In genomic region chr7:13053501-13053900, GRCm38 (mm10) we compare ENCODE assay signal across 7 mouse cellular contexts. TPM values are rescaled to one million over a fixed set of nuclear protein-coding genes. Genes with fewer than 3 reads are reported as not detected.
DNase-seq lines count a peak whose midpoint lies in the region; ATAC-seq lines count a peak whose summit lies in the region.

No protein-coding gene starts in this region.

- no peak for DNase-seq in liver, embryonic 11.5 days (ENCODE audit: low spot score)
- no peak for DNase-seq in liver
- no peak for DNase-seq in left cerebral cortex, postnatal 4 days
- DNase-seq in left cerebral cortex, postnatal 14 days (ENCODE audit: low spot score in 2 of 2), result no peak

- H3K36me3 ChIP-seq in liver, embryonic 11.5 days (ENCODE audit: control insufficient read depth, insufficient read depth, low read length), result 0 out of 2 replicates have a peak, but pooled peaks cover 2% of the 10 kb centered on the region
- no peaks in the 10 kb centered on the region for H3K36me3 ChIP-seq in forebrain, embryonic 16.5 days (ENCODE audit: control insufficient read depth, insufficient read depth)
- no peaks in the 10 kb centered on the region for H3K36me3 ChIP-seq in limb, embryonic 13.5 days
- no peaks in the 10 kb centered on the region for H3K36me3 ChIP-seq in stomach, embryonic 15.5 days

- 84% methylated on average over 2 of the region's 2 CpGs for WGBS in liver, embryonic 11.5 days
- 92% methylated on average over 2 of the region's 2 CpGs for WGBS in forebrain, embryonic 16.5 days
- WGBS in limb, embryonic 13.5 days, result 94% methylated on average over 2 of the region's 2 CpGs
- 88% methylated on average over 2 of the region's 2 CpGs for WGBS in stomach, embryonic 15.5 days

- 0 out of 2 replicates have a peak, but pooled peaks cover 3% of the 10 kb centered on the region for H3K4me1 ChIP-seq in liver, embryonic 11.5 days (replicated peaks; ENCODE audit: control insufficient read depth, insufficient read depth, low read length)
- peaks cover 5% of the 10 kb centered on the region; the same call in 1 of the 2 replicates for H3K4me1 ChIP-seq in forebrain, embryonic 16.5 days (replicated peaks; ENCODE audit: control insufficient read depth, insufficient read depth, low read length)
- peaks cover 5% of the 10 kb centered on the region; the same call in 1 of the 2 replicates for H3K4me1 ChIP-seq in limb, embryonic 13.5 days
- peaks cover 4% of the 10 kb centered on the region; the same call in 1 of the 2 replicates for H3K4me1 ChIP-seq in stomach, embryonic 15.5 days

- peak overlapping the region; percentile 70; the same call in 1 of the 2 replicates for H3K4me3 ChIP-seq in liver, embryonic 11.5 days (ENCODE audit: low read depth, low read length)
- peak overlapping the region; percentile 49 for H3K4me3 ChIP-seq in forebrain, embryonic 16.5 days (replicated peaks; ENCODE audit: low read length)
- peak overlapping the region; percentile 57 for H3K4me3 ChIP-seq in limb, embryonic 13.5 days
- H3K4me3 ChIP-seq in stomach, embryonic 15.5 days (replicated peaks), result peak overlapping the region; percentile 59

- H3K27ac ChIP-seq in liver, embryonic 11.5 days (ENCODE audit: low read depth, low read length), result no peak overlapping the region
- H3K27ac ChIP-seq in forebrain, embryonic 16.5 days (ENCODE audit: low read length), result no peak overlapping the region
- no peak overlapping the region for H3K27ac ChIP-seq in limb, embryonic 13.5 days
- H3K27ac ChIP-seq in stomach, embryonic 15.5 days, result no peak overlapping the region

- no peak for ATAC-seq in liver, embryonic 11.5 days (replicated peaks; ENCODE audit: low FRiP score)
- ATAC-seq in forebrain, embryonic 16.5 days, result no peak
- ATAC-seq in limb, embryonic 13.5 days (ENCODE audit: low FRiP score, low read depth), result no peak
- ATAC-seq in stomach, embryonic 15.5 days (ENCODE audit: insufficient read depth, low FRiP score, low read depth), result no peak

- intact Hi-C loops in left cerebral cortex, postnatal 4 days (cut with DNase I), result no loop called here
- intact Hi-C loops in left cerebral cortex, postnatal 14 days (cut with DNase I), result loop anchor here (5.0 kb wide), 1 partner anchor 229 kb away; no protein-coding TSS in a partner anchor

- H3K9me3 ChIP-seq in liver, embryonic 11.5 days (ENCODE audit: control insufficient read depth, low read length), result no peaks in the 10 kb centered on the region
- H3K9me3 ChIP-seq in forebrain, embryonic 16.5 days (ENCODE audit: control insufficient read depth, low read length), result no peaks in the 10 kb centered on the region
- no peaks in the 10 kb centered on the region for H3K9me3 ChIP-seq in limb, embryonic 13.5 days
- H3K9me3 ChIP-seq in stomach, embryonic 15.5 days, result no peaks in the 10 kb centered on the region

- peak overlapping the region; percentile 75 for H3K9ac ChIP-seq in liver, embryonic 11.5 days (ENCODE audit: low read depth, low read length)
- no peak overlapping the region; the same call in 1 of the 2 replicates for H3K9ac ChIP-seq in forebrain, embryonic 16.5 days (replicated peaks; ENCODE audit: low read depth, low read length)
- peak overlapping the region; percentile 68; the same call in 1 of the 2 replicates for H3K9ac ChIP-seq in limb, embryonic 13.5 days
- no peak overlapping the region for H3K9ac ChIP-seq in stomach, embryonic 15.5 days

- H3K4me2 ChIP-seq in liver, embryonic 11.5 days, result peak overlapping the region; percentile 79
- peak overlapping the region; percentile 39 for H3K4me2 ChIP-seq in forebrain, embryonic 16.5 days (ENCODE audit: low read length)
- peak overlapping the region; percentile 67 for H3K4me2 ChIP-seq in limb, embryonic 13.5 days (replicated peaks)
- peak overlapping the region; percentile 64 for H3K4me2 ChIP-seq in stomach, embryonic 15.5 days

- no peaks in the 10 kb centered on the region for H3K27me3 ChIP-seq in liver, embryonic 11.5 days (replicated peaks; ENCODE audit: control insufficient read depth, insufficient read depth, low read length)
- H3K27me3 ChIP-seq in forebrain, embryonic 16.5 days (replicated peaks; ENCODE audit: control insufficient read depth, insufficient read depth, low read length), result no peaks in the 10 kb centered on the region
- H3K27me3 ChIP-seq in limb, embryonic 13.5 days, result no peaks in the 10 kb centered on the region
- no peaks in the 10 kb centered on the region for H3K27me3 ChIP-seq in stomach, embryonic 15.5 days (replicated peaks)

RNA-seq across cellular contexts. Expression of gene Mzf1, which starts 1.1 kb away (rescaled TPM):
- 1.6 and 1.9 TPM in 2 replicates for polyA plus RNA-seq in liver, embryonic 11.5 days (2014; fragmentation: Nextera tagmentation; extraction: Ambion mirVana)
- polyA plus RNA-seq in forebrain, embryonic 16.5 days (2015; fragmentation: Nextera tagmentation; extraction: Ambion mirVana), result 6.7 and 10.6 TPM in 2 replicates
- 3.2 and 3.8 TPM in 2 replicates for polyA plus RNA-seq in limb, embryonic 13.5 days (2015; fragmentation: Nextera tagmentation; extraction: Ambion mirVana)
- 2.7 and 3.0 TPM in 2 replicates for polyA plus RNA-seq in stomach, embryonic 15.5 days (2015; fragmentation: Nextera tagmentation; extraction: Ambion mirVana)
- 10 to 100 TPM; 13.7 to 17.3 TPM for total RNA-seq in left cerebral cortex, postnatal 4 days (2021)
- 10 to 100 TPM; 15.5 to 16.7 TPM for total RNA-seq in left cerebral cortex, postnatal 14 days (2021)

RNA-seq across cellular contexts. Expression of gene Ube2m, which starts 15.4 kb away (rescaled TPM):
- 178 and 183 TPM in 2 replicates for polyA plus RNA-seq in liver, embryonic 11.5 days (2014; fragmentation: Nextera tagmentation; extraction: Ambion mirVana)
- 66.8 and 67.7 TPM in 2 replicates for polyA plus RNA-seq in forebrain, embryonic 16.5 days (2015; fragmentation: Nextera tagmentation; extraction: Ambion mirVana)
- polyA plus RNA-seq in limb, embryonic 13.5 days (2015; fragmentation: Nextera tagmentation; extraction: Ambion mirVana), result 100 and 114 TPM in 2 replicates
- polyA plus RNA-seq in stomach, embryonic 15.5 days (2015; fragmentation: Nextera tagmentation; extraction: Ambion mirVana), result 105 and 107 TPM in 2 replicates
- total RNA-seq in left cerebral cortex, postnatal 4 days (2021), result 100 to 1,000 TPM; 198 to 213 TPM
- total RNA-seq in left cerebral cortex, postnatal 14 days (2021), result 100 to 1,000 TPM; 207 to 218 TPM

RNA-seq across cellular contexts. Expression of gene Chmp2a, which starts 18.9 kb away (rescaled TPM):
- polyA plus RNA-seq in liver, embryonic 11.5 days (2014; fragmentation: Nextera tagmentation; extraction: Ambion mirVana), result 134 and 142 TPM in 2 replicates
- polyA plus RNA-seq in forebrain, embryonic 16.5 days (2015; fragmentation: Nextera tagmentation; extraction: Ambion mirVana), result 170 and 175 TPM in 2 replicates
- 127 and 133 TPM in 2 replicates for polyA plus RNA-seq in limb, embryonic 13.5 days (2015; fragmentation: Nextera tagmentation; extraction: Ambion mirVana)
- 161 and 167 TPM in 2 replicates for polyA plus RNA-seq in stomach, embryonic 15.5 days (2015; fragmentation: Nextera tagmentation; extraction: Ambion mirVana)
- 100 to 1,000 TPM; 120 to 122 TPM for total RNA-seq in left cerebral cortex, postnatal 4 days (2021)
- 100 to 1,000 TPM; 123 to 135 TPM for total RNA-seq in left cerebral cortex, postnatal 14 days (2021)

RNA-seq across cellular contexts. Expression of gene Vmn1r85, which starts 41.5 kb away (rescaled TPM):
- not detected in 2 replicates for polyA plus RNA-seq in liver, embryonic 11.5 days (2014; fragmentation: Nextera tagmentation; extraction: Ambion mirVana)
- polyA plus RNA-seq in forebrain, embryonic 16.5 days (2015; fragmentation: Nextera tagmentation; extraction: Ambion mirVana), result 0.04 TPM in 2 replicates
- polyA plus RNA-seq in limb, embryonic 13.5 days (2015; fragmentation: Nextera tagmentation; extraction: Ambion mirVana), result not detected in 2 replicates
- not detected in 2 replicates for polyA plus RNA-seq in stomach, embryonic 15.5 days (2015; fragmentation: Nextera tagmentation; extraction: Ambion mirVana)
- total RNA-seq in left cerebral cortex, postnatal 4 days (2021), result under 1 TPM; 0.06 to 0.08 TPM
- not detected for total RNA-seq in left cerebral cortex, postnatal 14 days (2021)

RNA-seq across cellular contexts. Expression of gene Zbtb45, which starts 43.7 kb away (rescaled TPM):
- 27.5 and 27.9 TPM in 2 replicates for polyA plus RNA-seq in liver, embryonic 11.5 days (2014; fragmentation: Nextera tagmentation; extraction: Ambion mirVana)
- 43.0 and 44.1 TPM in 2 replicates for polyA plus RNA-seq in forebrain, embryonic 16.5 days (2015; fragmentation: Nextera tagmentation; extraction: Ambion mirVana)
- polyA plus RNA-seq in limb, embryonic 13.5 days (2015; fragmentation: Nextera tagmentation; extraction: Ambion mirVana), result 28.0 and 29.6 TPM in 2 replicates
- polyA plus RNA-seq in stomach, embryonic 15.5 days (2015; fragmentation: Nextera tagmentation; extraction: Ambion mirVana), result 20.4 and 21.9 TPM in 2 replicates
- total RNA-seq in left cerebral cortex, postnatal 4 days (2021), result 10 to 100 TPM; 35.1 to 36.6 TPM
- 10 to 100 TPM; 33.3 to 35.6 TPM for total RNA-seq in left cerebral cortex, postnatal 14 days (2021)

Comparison
In these comparisons a context has a peak if more than half of its experiments do, and no peak if none do; other contexts are left out.
1. H3K9ac ChIP-seq: peak in liver, embryonic 11.5 days (single experiment) and limb, embryonic 13.5 days (single experiment); none in forebrain, embryonic 16.5 days (single experiment) and stomach, embryonic 15.5 days (single experiment).
2. Peak in every context shown above with its lines, with median percentiles within 50 percentile points of each other: H3K4me2 ChIP-seq and H3K4me3 ChIP-seq.